Mouse (Mus musculus) testis, postnatal 14 days (tissue): ENCODE data around the gene Srrm1.
"Not testable (repeated sequence)": the region's sequence is repeated elsewhere in the genome, so short reads cannot be mapped to it uniquely, and the experiment has no call there.

Experiments
- DNase-seq: peaks from one replicate; pipeline ENCODE4 v3.0.0; 2021; ENCODE audit warnings: low spot score

The Srrm1 gene

DNA sequence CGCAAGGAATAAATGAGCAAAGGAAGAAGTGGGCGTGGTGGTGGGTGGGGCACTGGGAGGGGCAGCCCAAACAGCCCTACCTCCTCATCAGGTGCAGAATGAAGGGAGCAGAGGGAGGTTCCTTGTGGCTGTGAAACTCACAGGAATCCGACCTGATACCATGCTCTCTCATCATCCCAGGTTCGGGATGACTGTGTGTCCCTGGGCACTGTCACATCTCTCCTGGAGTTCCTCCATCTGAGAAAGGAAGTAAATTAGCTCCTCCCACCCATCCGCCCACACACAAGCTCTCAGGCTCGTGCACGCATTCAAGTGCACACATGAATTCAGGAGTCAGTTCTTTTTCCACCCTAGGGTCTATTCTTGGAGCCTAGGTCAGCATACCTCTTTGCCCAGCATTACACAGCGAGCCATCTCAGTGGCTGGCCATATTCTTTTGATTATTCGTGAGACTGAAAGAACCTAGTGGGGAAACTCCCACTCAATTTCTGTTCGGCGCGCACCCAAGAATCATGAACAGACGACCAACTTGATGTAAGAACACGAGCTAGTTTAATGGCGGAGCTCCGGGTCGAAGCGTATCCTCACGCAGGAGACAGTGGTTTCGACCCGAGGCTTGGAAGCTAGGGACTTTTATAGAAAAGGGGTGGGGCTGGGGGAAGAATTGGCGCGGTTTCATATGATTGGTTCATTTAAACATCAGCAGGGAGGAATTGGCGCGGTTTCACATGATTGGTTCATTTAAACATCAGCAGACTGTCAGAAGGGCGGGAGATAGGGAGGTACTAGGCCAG is 52.7 kb downstream of the Srrm1 start:
- no peak for DNase-seq

GRCm38 (mm10) chr4:135298680-135299079 is 54.4 kb downstream of the Srrm1 start:
- no peak for DNase-seq

- no peak for DNase-seq
Measured at GRCm38 (mm10) chr4:135297931-135298546, 55.1 kb downstream of the Srrm1 start.

GRCm38 (mm10) chr4:135297146-135297545 is 56.0 kb downstream of the Srrm1 start:
- DNase-seq, result no peak

GRCm38 (mm10) chr4:135296565-135296964 is 56.6 kb downstream of the Srrm1 start:
- no peak for DNase-seq

- no peak for DNase-seq
Measured at GRCm38 (mm10) chr4:135293813-135294212, 59.3 kb downstream of the Srrm1 start.

DNA sequence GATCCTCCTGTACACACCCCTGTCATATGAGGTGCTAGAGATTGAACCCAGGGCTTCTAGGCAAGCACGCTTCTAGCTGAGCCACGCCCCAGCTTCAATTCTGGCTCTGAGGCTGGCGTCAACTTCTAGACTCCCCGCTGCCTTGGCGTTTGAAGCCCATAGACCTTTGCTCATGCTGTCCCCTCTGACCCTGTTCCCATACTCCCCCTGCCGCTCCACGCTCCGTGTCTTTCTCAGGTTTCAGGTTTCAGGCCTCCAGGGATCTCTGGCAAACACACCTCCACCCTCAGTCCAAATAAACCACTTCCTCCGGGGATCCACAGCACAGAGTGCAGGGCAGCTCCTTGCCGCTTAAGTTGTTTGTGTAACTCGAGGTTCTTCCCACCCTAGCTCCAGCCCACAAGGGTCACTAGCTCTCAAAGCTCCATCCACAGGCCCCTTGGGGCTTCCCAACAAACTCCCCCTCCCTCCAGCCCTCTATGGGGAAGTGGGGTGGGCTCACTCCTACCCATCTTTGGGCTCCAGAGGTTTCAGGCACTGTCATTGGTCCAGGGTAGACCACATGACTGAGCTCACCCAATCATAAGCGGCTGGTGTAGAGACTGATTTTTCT is 60.5 kb downstream of the Srrm1 start:
- DNase-seq, result peak; percentile 64

DNA sequence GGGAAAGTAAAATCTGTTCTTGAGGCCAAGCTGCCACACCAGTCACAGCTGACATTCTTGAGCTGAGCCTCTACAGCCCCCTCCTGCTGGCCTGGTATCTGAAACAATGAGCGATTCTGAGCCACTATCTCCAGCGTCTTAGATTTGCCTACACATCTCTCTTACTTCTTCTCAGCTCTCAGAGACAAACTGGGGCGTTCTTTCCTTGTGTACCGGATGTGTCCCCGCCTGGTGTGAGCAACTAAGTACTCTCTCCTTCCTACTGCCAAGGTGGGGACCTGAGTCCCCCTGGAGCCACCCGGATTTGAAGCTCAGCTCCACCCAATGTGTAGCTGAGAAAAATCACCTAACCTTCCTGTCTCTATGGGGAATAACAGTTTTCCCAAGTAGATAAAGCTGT is 61.3 kb downstream of the Srrm1 start:
- DNase-seq, result no peak

- DNase-seq, result no peak
Measured at GRCm38 (mm10) chr4:135291199-135291598, 61.9 kb downstream of the Srrm1 start.

DNA sequence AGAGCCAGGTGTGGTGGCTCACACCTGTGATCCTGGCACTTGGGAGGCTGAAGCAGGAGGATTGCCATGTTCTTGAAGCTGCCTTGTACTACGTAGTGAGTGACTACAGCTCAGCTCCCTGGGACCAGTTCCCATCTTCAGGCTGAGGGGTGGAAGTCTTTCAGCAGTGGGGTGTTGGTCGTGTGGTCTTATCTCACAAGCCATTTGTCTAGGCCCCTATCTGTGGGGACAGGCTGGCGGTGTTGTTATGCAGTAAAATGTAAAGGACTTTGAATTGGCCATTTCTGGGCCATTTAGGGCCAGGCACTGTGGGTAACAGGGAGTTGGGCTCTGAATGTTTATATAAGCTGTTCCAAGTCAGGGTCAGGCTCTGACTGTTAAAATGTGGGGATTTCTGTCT is 65.1 kb downstream of the Srrm1 start:
- no peak for DNase-seq

GRCm38 (mm10) chr4:135286833-135287395 is 66.2 kb downstream of the Srrm1 start:
- DNase-seq, result peak; percentile 50

- no peak for DNase-seq
Measured at GRCm38 (mm10) chr4:135286033-135286622, 67.0 kb downstream of the Srrm1 start.

GRCm38 (mm10) chr4:135285436-135285835 is 67.7 kb downstream of the Srrm1 start:
- DNase-seq, result no peak

- DNase-seq, result no peak
Measured at GRCm38 (mm10) chr4:135283875-135284274, 69.2 kb downstream of the Srrm1 start.

DNA sequence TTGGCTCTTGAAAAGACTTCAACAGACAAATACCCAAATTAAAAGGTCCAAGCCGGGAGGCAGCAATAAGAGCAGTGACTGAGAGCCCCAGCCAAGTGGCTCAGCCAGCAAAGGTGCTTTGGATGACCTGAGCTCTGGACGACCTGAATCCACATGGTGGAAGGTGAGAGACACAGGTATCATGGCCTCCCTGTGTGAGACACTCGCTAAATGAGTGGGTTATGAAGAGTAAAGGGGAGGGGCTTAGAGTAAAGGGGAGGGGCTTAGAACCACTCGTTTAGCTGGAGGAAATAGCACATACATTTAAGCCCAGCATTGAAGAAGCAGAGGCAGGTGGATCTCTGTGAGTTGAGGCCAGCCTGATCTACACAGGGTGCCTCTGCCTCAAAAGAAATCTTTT is 69.7 kb downstream of the Srrm1 start:
- no peak for DNase-seq

DNA sequence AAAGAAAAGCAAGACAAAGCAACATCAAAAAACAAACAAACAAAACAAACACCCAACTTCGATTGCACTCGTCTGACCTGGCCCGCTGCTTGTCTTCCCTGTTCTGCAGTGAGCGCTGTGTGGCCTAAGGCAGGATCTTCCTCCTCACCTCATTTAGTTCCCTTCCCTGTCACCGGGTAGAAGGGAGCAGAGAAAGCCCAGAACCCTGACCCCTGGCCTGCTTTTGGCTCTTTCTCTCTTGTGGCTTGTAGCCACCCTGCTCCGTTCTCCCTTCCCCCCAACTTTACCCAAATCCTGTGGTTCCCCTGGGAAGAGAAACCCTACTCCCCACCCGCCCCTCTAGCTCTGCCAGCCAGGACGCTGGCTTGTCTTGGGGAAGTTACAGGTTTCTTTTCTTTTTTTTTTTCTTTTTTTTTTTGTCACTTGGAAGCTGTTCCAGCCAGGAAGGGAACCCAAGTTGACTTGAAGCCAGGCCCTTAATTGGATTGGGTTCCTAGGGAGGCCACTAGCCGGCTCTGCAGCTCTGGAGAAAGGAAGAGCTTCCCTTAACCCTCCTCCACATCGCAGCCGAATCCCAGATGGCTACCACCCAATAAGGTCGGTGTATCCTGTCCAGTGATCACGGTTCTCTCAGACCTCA is 70.3 kb downstream of the Srrm1 start:
- DNase-seq, result no peak

DNA sequence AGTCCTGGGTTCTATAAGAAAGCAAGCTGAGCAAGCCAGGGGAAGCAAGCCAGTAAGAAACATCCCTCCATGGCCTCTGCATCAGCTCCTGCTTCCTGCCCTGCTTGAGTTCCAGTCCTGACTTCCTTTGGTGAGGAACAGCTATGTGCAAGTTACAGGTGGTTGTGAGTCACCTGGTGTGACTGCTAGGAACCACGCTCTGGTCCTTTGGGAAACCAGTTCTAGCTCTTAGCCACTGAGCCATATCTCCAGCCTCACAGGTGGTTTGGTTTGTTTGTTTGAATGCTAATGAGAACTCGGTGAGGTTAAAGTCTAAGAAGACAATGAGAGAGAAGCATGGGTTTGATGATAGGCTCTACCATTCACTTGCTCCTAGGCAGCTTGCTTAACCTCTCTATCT is 73.1 kb downstream of the Srrm1 start:
- not testable (repeated sequence) for DNase-seq

- DNase-seq, result no peak
Measured at GRCm38 (mm10) chr4:135276681-135277379, 76.3 kb downstream of the Srrm1 start.

DNA sequence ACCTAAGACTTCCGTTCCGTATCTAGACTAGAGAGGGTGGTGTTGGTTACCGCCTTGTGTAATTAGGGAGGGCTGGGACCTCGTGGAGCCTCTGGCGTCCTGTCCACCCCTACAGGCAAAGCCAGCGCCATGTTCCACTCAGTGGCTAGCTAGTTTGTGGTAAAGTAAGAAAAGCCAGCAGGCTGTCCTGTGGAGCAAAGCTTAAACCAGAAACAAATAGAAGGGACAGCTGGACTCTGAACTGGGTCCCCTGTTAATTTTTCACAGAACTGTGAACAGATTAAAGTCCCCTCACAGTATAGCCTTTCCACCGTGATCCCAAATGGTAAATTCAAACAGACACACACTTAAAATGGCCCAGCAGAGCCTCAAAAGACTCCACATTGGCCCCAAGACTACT is 78.4 kb downstream of the Srrm1 start:
- DNase-seq, result no peak

- no peak for DNase-seq
Measured at GRCm38 (mm10) chr4:135273307-135273682, 79.8 kb downstream of the Srrm1 start.

- DNase-seq, result peak; percentile 100
Measured at GRCm38 (mm10) chr4:135272640-135273306, 80.3 kb downstream of the Srrm1 start, which contains the start of gene Clic4. Gene Clic4, minus strand, starts transcription at chr4:135272814.
